Mouse (Mus musculus) stomach, postnatal 0 days (tissue): ENCODE measurements around the gene Btbd9.

Experiments used
- CTCF ChIP-seq: IDR thresholded peaks from 2 replicates; pipeline ENCODE4 v1.5.1; 2016; ENCODE audit warnings: antibody characterized with exemption, low read depth, mild to moderate bottlenecking, moderate library complexity
- EP300 ChIP-seq: optimal IDR thresholded peaks from 2 replicates; pipeline ENCODE3; 2016; ENCODE audit warnings: antibody characterized with exemption

GRCm38 (mm10) chr17:30498779-30499178, 77.5 kb downstream of the Btbd9 start:
- TF ChIP-seq CTCF (no peak), EP300 (no peak)
